Mouse (Mus musculus) C2C12 (cell line): ENCODE data around the gene Olfr231.

Experiments used
- CTCF ChIP-seq: IDR thresholded peaks from one replicate; pipeline ENCODE4 v1.5.1; 2011; ENCODE audit not compliant: control insufficient read depth, insufficient read depth, insufficient read length
- MYOG ChIP-seq: IDR thresholded peaks from one replicate; pipeline ENCODE4 v1.6.1; 2011; ENCODE audit not compliant: control insufficient read depth, insufficient read length; ENCODE audit errors: extremely low read depth
- USF1 ChIP-seq: IDR thresholded peaks from one replicate; pipeline ENCODE4 v1.6.1; 2011; ENCODE audit warnings: low read depth, mild to moderate bottlenecking, control low read depth, moderate library complexity

DNA sequence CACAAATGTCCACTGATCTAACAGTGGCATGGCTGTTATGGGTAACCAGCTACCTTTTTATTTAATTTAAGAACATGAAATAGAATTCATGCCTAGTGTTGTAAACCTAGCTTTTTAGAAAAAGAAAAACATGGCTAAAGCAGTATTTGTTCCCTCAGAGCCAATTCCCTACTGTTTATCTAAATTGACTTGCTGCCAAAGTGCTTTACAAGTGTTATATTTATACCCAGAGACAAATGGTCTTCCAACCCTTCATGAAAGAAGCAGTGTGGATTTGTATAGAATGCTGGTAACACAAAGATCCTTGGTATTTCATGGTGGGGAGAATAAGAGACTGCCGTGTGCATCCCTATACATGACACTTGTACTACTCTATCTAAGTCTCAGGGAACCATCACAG, 25.7 kb upstream of the Olfr231 start:
- TF ChIP-seq USF1 (no peak), CTCF (no peak), MYOG (no peak)
